Mouse (Mus musculus): Measurements from ENCODE around the gene Sfxn4. TPM values are rescaled to one million over a fixed set of nuclear protein-coding genes. Genes with fewer than 3 reads are reported as not detected.
"Not testable (repeated sequence)": the region's sequence is repeated elsewhere in the genome, so short reads cannot be mapped to it uniquely, and the experiment has no call there.

Sfxn4 gene
- polyA plus RNA-seq, 1 experiment from 2014 or later: 1.2 TPM

DNA sequence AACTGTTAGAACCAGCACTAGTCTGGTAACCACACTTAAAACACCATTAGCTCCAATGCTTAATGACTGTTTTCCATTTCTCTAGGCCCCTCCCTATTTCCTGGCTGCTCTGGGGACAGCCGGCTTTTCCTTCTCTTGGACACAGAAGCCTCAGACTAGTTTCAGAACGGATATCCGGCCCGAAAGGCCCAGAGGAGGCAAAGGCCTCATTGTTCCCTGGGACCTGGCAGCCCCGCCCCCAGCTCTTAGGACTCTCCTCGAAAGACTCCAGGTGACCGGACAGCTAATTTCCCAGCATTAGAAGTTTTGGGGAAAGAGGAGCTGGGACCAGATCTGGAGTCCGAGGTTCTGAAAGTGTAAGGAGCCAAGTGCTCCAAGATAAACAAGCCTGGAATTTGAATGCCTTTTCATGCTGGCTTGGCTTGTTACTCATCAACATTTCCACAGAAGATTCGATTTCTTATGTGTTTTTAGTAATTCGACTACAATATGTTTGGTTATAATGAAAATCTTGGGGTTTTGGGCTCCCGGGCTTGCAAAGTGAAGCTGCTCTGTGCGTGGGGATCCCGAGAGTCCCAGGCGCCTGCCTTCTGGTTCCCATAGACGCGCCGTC, 27.9 kb upstream of the Sfxn4 start:
- peak overlapping the region; percentile 96 for H3K27ac ChIP-seq
- peak; percentile 9 for ATAC-seq (ENCODE audit: low read depth)
- H3K9me3 ChIP-seq (replicated peaks): no peaks in the 10 kb centered on the region
- peak overlapping the region; percentile 99 for H3K9ac ChIP-seq
- peaks cover 8% of the 10 kb centered on the region; the same call in 1 of the 2 replicates for H3K27me3 ChIP-seq
- 5% methylated on average over 17 of the region's 17 CpGs for WGBS (ENCODE audit: insufficient replicate concordance)
- peaks cover 52% of the 10 kb centered on the region for H3K4me1 ChIP-seq (replicated peaks)
- peak overlapping the region; percentile 99 for H3K4me2 ChIP-seq
- DNase-seq: peak; percentile 40
- H3K36me3 ChIP-seq: no peaks in the 10 kb centered on the region
- H3K4me3 ChIP-seq (replicated peaks): peak overlapping the region; percentile 89

GRCm38 (mm10) chr19:60887637-60888036, 26.4 kb upstream of the Sfxn4 start:
- Histone ChIP-seq H3K4me1 (replicated peaks) (peaks cover 52% of the 10 kb centered on the region), H3K27me3 (peaks cover 8% of the 10 kb centered on the region; the same call in 1 of the 2 replicates), H3K4me2 (peak overlapping the region; percentile 2), H3K36me3 (no peaks in the 10 kb centered on the region), H3K4me3 (replicated peaks) (no peak overlapping the region), H3K27ac (peak overlapping the region; percentile 96), H3K9me3 (replicated peaks) (no peaks in the 10 kb centered on the region), H3K9ac (0 out of 2 replicates have a peak overlapping the region, but pooled peaks have one; percentile 2)
- DNase-seq: peak; percentile 37
- peak; percentile 15 for ATAC-seq (ENCODE audit: low read depth)
- 25% methylated on average over 2 of the region's 2 CpGs for WGBS (ENCODE audit: insufficient replicate concordance)

GRCm38 (mm10) chr19:60883129-60883528, 21.9 kb upstream of the Sfxn4 start:
- 30% methylated on average over 3 of the region's 3 CpGs for WGBS (ENCODE audit: insufficient replicate concordance)
- ATAC-seq (ENCODE audit: low read depth) (no peak), DNase-seq (no peak)
- H3K4me2 ChIP-seq: no peak overlapping the region
- H3K4me1 ChIP-seq (replicated peaks): peaks cover 24% of the 10 kb centered on the region
- H3K27me3 ChIP-seq: no peaks in the 10 kb centered on the region
- H3K9me3 ChIP-seq (replicated peaks): no peaks in the 10 kb centered on the region
- no peak overlapping the region for H3K9ac ChIP-seq
- no peak overlapping the region for H3K4me3 ChIP-seq (replicated peaks)
- H3K27ac ChIP-seq: no peak overlapping the region
- no peaks in the 10 kb centered on the region for H3K36me3 ChIP-seq

DNA sequence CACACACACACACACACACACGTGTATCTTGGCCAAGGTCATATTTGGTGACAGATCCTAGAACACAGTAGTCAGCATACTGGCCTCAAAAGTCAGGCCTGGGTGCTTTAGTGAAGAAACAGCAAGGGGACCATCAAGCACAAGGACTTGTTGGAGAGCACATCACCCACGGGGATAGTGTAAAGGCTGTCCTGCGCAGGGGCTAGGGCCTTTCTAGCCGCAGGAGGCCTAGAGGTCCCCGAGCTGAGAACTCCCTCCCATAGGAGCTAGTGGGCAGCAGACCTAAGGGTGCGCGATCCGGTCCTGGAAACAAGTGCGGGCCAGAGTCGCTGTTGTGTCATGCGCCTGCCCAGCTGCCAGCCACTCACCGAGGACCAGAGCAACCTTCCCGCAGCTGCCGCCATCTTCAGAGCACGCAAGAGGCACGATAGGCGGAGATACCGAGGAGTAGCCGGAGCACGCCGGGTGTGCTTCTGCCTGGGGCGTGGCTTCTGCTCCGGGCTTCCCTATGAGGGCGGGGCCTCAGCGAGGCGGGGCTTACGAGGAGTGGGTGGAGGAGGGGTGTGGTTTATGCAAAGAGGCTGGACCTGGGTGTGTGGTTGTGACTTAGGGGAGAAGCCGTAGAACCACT, 12.9 kb upstream of the Sfxn4 start, which contains the start of gene Prdx3:
Gene Prdx3 (minus strand): TSS at position 493 of the 631 bp plus-strand sequence.
- ATAC-seq (ENCODE audit: low read depth) (peak; percentile 92), DNase-seq (peak; percentile 99)
- Histone ChIP-seq H3K36me3 (peaks cover 27% of the 10 kb centered on the region), H3K9me3 (replicated peaks) (no peaks in the 10 kb centered on the region), H3K9ac (peak within 1 kb of the TSS; percentile 97), H3K4me2 (peak within 1 kb of the TSS; percentile 74), H3K27me3 (no peaks in the 10 kb centered on the region), H3K4me3 (replicated peaks) (peak within 1 kb of the TSS; percentile 93), H3K27ac (peak within 1 kb of the TSS; percentile 94), H3K4me1 (replicated peaks) (peaks cover 47% of the 10 kb centered on the region)
- WGBS (ENCODE audit: insufficient replicate concordance): under 1% methylated on average over 28 of the region's 28 CpGs

DNA sequence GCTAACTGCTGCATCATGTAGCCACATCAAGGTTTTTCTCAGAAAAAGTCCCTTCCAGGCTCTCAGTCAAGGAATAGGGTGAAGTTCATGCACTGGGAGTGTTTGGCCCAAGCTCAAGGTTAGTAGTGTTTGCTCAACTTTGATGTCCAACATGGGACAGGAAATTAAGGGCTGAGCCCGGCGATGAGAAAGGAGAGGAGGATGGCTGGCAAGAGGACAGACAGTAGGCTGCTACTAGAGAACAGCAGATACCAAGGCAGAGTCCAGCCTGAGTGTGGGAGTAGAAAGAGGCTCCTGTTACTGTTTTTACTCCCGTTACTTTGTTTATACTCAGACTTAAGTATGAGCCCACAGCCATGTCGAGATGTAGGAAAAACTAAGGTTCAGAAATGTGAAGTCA, 12.2 kb upstream of the Sfxn4 start:
- ATAC-seq (ENCODE audit: low read depth) (0 out of 2 replicates have a peak, but pooled peaks have one; percentile 14), DNase-seq (peak; percentile 42)
- 2% methylated on average over 4 of the region's 4 CpGs for WGBS (ENCODE audit: insufficient replicate concordance)
- Histone ChIP-seq H3K4me1 (replicated peaks) (peaks cover 48% of the 10 kb centered on the region), H3K4me2 (peak overlapping the region; percentile 74), H3K9ac (peak overlapping the region; percentile 97), H3K36me3 (peaks cover 34% of the 10 kb centered on the region), H3K9me3 (replicated peaks) (no peaks in the 10 kb centered on the region), H3K4me3 (replicated peaks) (peak overlapping the region; percentile 93), H3K27me3 (no peaks in the 10 kb centered on the region), H3K27ac (peak overlapping the region; percentile 94)

DNA sequence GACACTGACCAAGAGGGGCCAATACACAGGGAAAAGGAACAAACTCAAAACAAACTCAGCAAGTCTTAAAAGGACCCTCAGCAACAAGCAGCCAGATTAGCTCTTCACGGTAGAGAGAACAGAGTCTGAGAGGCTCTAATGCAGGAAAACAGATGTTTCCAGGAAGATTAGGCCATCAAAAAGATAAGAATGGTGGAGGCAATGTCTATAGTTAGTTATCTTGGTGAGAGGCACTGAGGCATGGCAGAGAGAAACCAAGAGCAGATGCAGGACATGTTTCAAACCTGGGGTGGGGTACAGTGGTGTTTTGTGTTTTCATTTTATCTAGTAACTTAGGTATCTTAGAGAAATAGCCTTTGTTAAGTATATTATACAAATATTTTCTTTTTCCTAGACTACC, 11.0 kb upstream of the Sfxn4 start:
- no peaks in the 10 kb centered on the region for H3K9me3 ChIP-seq (replicated peaks)
- peaks cover 44% of the 10 kb centered on the region for H3K36me3 ChIP-seq
- 10% methylated on average over 1 of the region's 1 CpGs for WGBS (ENCODE audit: insufficient replicate concordance)
- H3K4me3 ChIP-seq (replicated peaks): peak overlapping the region; percentile 93
- no peaks in the 10 kb centered on the region for H3K27me3 ChIP-seq
- DNase-seq (peak; percentile 56), ATAC-seq (ENCODE audit: low read depth) (peak; percentile 76)
- H3K4me2 ChIP-seq: peak overlapping the region; percentile 74
- H3K9ac ChIP-seq: peak overlapping the region; percentile 97
- peaks cover 51% of the 10 kb centered on the region for H3K4me1 ChIP-seq (replicated peaks)
- peak overlapping the region; percentile 94 for H3K27ac ChIP-seq

DNA sequence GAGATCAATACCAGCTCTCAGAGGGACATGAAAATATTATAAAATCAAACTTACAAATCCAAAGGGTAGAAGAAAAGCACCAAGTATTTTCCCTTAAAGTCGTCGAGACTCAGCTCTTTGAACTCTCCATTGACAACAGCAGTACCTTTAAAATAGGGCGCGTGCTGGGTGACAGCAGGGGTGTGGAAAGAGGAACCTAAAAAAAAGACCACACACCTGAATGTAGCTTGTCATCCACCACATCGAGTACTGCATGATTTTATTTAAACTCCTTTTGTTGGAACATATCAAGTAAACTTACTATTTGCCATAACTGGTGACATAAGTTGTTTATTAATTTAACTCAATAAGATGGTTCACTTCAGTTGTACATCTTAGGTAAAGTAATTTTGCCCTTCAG, 10.1 kb upstream of the Sfxn4 start:
- no peaks in the 10 kb centered on the region for H3K27me3 ChIP-seq
- no peak for DNase-seq
- H3K27ac ChIP-seq: peak overlapping the region; percentile 94
- H3K9me3 ChIP-seq (replicated peaks): no peaks in the 10 kb centered on the region
- peaks cover 53% of the 10 kb centered on the region for H3K36me3 ChIP-seq
- 74% methylated on average over 5 of the region's 5 CpGs for WGBS (ENCODE audit: insufficient replicate concordance)
- peak overlapping the region; percentile 74 for H3K4me2 ChIP-seq
- no peak for ATAC-seq (ENCODE audit: low read depth)
- H3K4me1 ChIP-seq (replicated peaks): peaks cover 51% of the 10 kb centered on the region
- peak overlapping the region; percentile 93 for H3K4me3 ChIP-seq (replicated peaks)
- H3K9ac ChIP-seq: peak overlapping the region; percentile 97

GRCm38 (mm10) chr19:60870489-60870888, 9.2 kb upstream of the Sfxn4 start:
- H3K36me3 ChIP-seq: peaks cover 59% of the 10 kb centered on the region
- H3K4me2 ChIP-seq: peak overlapping the region; percentile 74
- H3K4me3 ChIP-seq (replicated peaks): peak overlapping the region; percentile 93

DNA sequence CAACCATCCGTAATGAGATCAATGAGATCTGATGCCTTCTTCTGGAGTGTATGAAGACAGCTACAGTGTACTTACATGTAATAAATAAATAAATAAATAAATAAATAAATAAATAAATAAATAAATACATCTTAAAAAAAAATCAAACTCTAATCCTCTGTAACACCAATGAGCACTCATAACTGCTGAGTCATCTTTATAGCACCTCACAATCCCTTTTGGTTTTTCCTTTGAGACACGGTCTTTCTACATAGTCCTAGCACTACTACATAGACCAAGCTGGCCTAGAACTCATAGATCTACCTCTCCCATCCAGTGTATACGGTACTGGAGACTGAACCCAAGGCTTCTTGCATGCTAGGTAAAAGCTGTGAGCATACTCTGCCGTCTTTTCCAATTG, 4.9 kb upstream of the Sfxn4 start:
- H3K36me3 ChIP-seq: peaks cover 77% of the 10 kb centered on the region
- 90% methylated on average over 4 of the region's 4 CpGs for WGBS (ENCODE audit: insufficient replicate concordance)

More at GRCm38 (mm10) chr19:60870489-60870888, 9.2 kb upstream of the Sfxn4 start:
- Histone ChIP-seq H3K27ac (peak overlapping the region; percentile 4; the same call in 1 of the 2 replicates), H3K4me1 (replicated peaks) (peaks cover 51% of the 10 kb centered on the region), H3K27me3 (no peaks in the 10 kb centered on the region), H3K9me3 (replicated peaks) (no peaks in the 10 kb centered on the region), H3K9ac (peak overlapping the region; percentile 97; the same call in 1 of the 2 replicates)
- ATAC-seq (ENCODE audit: low read depth) (no peak), DNase-seq (no peak)
- WGBS (ENCODE audit: insufficient replicate concordance): 81% methylated on average over 1 of the region's 1 CpGs

GRCm38 (mm10) chr19:60845731-60846130, 15.5 kb downstream of the Sfxn4 start:
- no peak overlapping the region for H3K4me3 ChIP-seq (replicated peaks)
- H3K36me3 ChIP-seq: peaks cover 15% of the 10 kb centered on the region
- H3K4me1 ChIP-seq (replicated peaks): peaks cover 27% of the 10 kb centered on the region
- H3K9me3 ChIP-seq (replicated peaks): no peaks in the 10 kb centered on the region
- H3K27ac ChIP-seq: no peak overlapping the region
- ATAC-seq (ENCODE audit: low read depth): no peak
- no peak for DNase-seq
- H3K4me2 ChIP-seq: no peak overlapping the region
- no peaks in the 10 kb centered on the region for H3K27me3 ChIP-seq
- no peak overlapping the region for H3K9ac ChIP-seq

More for the DNA sequence above, 4.9 kb upstream of the Sfxn4 start:
- H3K4me2 ChIP-seq; H3K9ac ChIP-seq; H3K4me3 ChIP-seq (replicated peaks); H3K9me3 ChIP-seq (replicated peaks); H3K27ac ChIP-seq; DNase-seq; ATAC-seq (ENCODE audit: low read depth); H3K27me3 ChIP-seq: not testable (repeated sequence)
- peaks cover 43% of the 10 kb centered on the region for H3K4me1 ChIP-seq (replicated peaks)

GRCm38 (mm10) chr19:60843324-60843723, 18.0 kb downstream of the Sfxn4 start:
- H3K27me3 ChIP-seq: no peaks in the 10 kb centered on the region
- H3K27ac ChIP-seq: peak overlapping the region; percentile 65
- H3K9me3 ChIP-seq (replicated peaks): no peaks in the 10 kb centered on the region
- H3K9ac ChIP-seq: peak overlapping the region; percentile 10
- DNase-seq (peak; percentile 35), ATAC-seq (ENCODE audit: low read depth) (peak; percentile 88)
- no peak overlapping the region for H3K4me3 ChIP-seq (replicated peaks)
- H3K36me3 ChIP-seq: peaks cover 27% of the 10 kb centered on the region
- peak overlapping the region; percentile 35 for H3K4me2 ChIP-seq
- peaks cover 27% of the 10 kb centered on the region for H3K4me1 ChIP-seq (replicated peaks)
